Mouse (Mus musculus) heart, postnatal 0 days (tissue): ENCODE measurements around the gene Bmi1.

Experiments
- CTCF ChIP-seq: IDR thresholded peaks from 2 replicates; pipeline ENCODE4 v1.5.1; 2016; ENCODE audit warnings: antibody characterized with exemption, control low read depth, low read depth
- EP300 ChIP-seq: IDR thresholded peaks from 2 replicates; pipeline ENCODE4 v1.6.1; 2016; ENCODE audit warnings: antibody characterized with exemption, low read depth

GRCm38 (mm10) chr2:18671041-18671440 is 5.8 kb upstream of the Bmi1 start:
- TF ChIP-seq CTCF (no peak), EP300 (no peak)
